Mouse (Mus musculus) forebrain, embryonic 16.5 days (tissue): ENCODE data around the gene Cxcl1. TPM values are rescaled to one million over a fixed set of nuclear protein-coding genes. Genes with fewer than 3 reads are reported as not detected.

Experiments
- ATAC-seq: fragments of 200-750 bp; cut with Nextera tagmentation; 2 replicates; pipeline ENCODE4 v1.8.0; 2017; ENCODE audit warnings: mild to moderate bottlenecking, moderate library complexity
- H3K27ac ChIP-seq: fragments of 300-500 bp; sonication (generic); 2 replicates; pipeline ENCODE4 v1.5.1; 2014; ENCODE audit warnings: low read length, control low read depth
- H3K27me3 ChIP-seq: fragments of 300-500 bp; sonication (generic); replicated peaks from 2 replicates; pipeline ENCODE4 v1.6.1; 2014; ENCODE audit warnings: low read length; ENCODE audit not compliant: control insufficient read depth, insufficient read depth
- H3K36me3 ChIP-seq: fragments of 300-500 bp; sonication (generic); 2 replicates; pipeline ENCODE4 v1.6.1; 2014; ENCODE audit not compliant: control insufficient read depth, insufficient read depth
- H3K4me1 ChIP-seq: fragments of 300-500 bp; sonication (generic); replicated peaks from 2 replicates; pipeline ENCODE4 v1.6.1; 2014; ENCODE audit warnings: low read length; ENCODE audit not compliant: control insufficient read depth, insufficient read depth
- H3K4me2 ChIP-seq: fragments of 300-500 bp; sonication (generic); 2 replicates; pipeline ENCODE4 v1.6.1; 2014; ENCODE audit warnings: mild to moderate bottlenecking, low read length, control low read depth
- H3K4me3 ChIP-seq: fragments of 300-500 bp; sonication (generic); replicated peaks from 2 replicates; pipeline ENCODE4 v1.5.1; 2014; ENCODE audit warnings: mild to moderate bottlenecking, low read length, control low read depth
- H3K9ac ChIP-seq: fragments of 300-500 bp; sonication (generic); replicated peaks from 2 replicates; pipeline ENCODE4 v1.6.1; 2014; ENCODE audit warnings: low read depth, low read length, control low read depth
- H3K9me3 ChIP-seq: fragments of 300-500 bp; sonication (generic); 2 replicates; pipeline ENCODE4 v1.6.1; 2016; ENCODE audit warnings: low read length; ENCODE audit not compliant: control insufficient read depth
- whole genome bisulfite sequencing: fragments of 180-500 bp; shearing (Covaris S2); extraction: QIAGEN DNeasy Blood & Tissue Kit; methylation state at CpG from one replicate; pipeline ENCODE4 v1.1.7; 2014; 5-methylcytosine and 5-hydroxymethylcytosine counted together
- polyA plus RNA-seq: library from polyadenylated mRNA; unstranded; fragments of >200 nt; fragmentation: Nextera tagmentation; extraction: Ambion mirVana; gene quantifications from 2 replicates; pipeline ENCODE4 v1.2.1, GENCODE M21; 2015

The Cxcl1 gene
- polyA plus RNA-seq, 1 experiment from 2014 or later: not detected

GRCm38 (mm10) chr5:90861876-90862375, 29.1 kb upstream of the Cxcl1 start:
- Histone ChIP-seq H3K27me3 (no peaks in the 10 kb centered on the region), H3K4me2 (no peak overlapping the region), H3K9ac (no peak overlapping the region), H3K27ac (no peak overlapping the region), H3K36me3 (no peaks in the 10 kb centered on the region), H3K4me1 (no peaks in the 10 kb centered on the region), H3K9me3 (no peaks in the 10 kb centered on the region), H3K4me3 (no peak overlapping the region)
- no peak for ATAC-seq
- WGBS: 90% methylated on average over 6 of the region's 6 CpGs

GRCm38 (mm10) chr5:90866770-90867169, 24.3 kb upstream of the Cxcl1 start:
- Histone ChIP-seq H3K9me3 (no peaks in the 10 kb centered on the region), H3K4me1 (no peaks in the 10 kb centered on the region), H3K9ac (no peak overlapping the region), H3K36me3 (no peaks in the 10 kb centered on the region), H3K4me2 (no peak overlapping the region), H3K27me3 (no peaks in the 10 kb centered on the region), H3K4me3 (no peak overlapping the region), H3K27ac (no peak overlapping the region)
- no peak for ATAC-seq

- WGBS: 82% methylated on average over 7 of the region's 7 CpGs
- Histone ChIP-seq H3K4me2 (no peak overlapping the region), H3K4me3 (no peak overlapping the region), H3K9ac (no peak overlapping the region), H3K27me3 (no peaks in the 10 kb centered on the region), H3K4me1 (no peaks in the 10 kb centered on the region), H3K9me3 (no peaks in the 10 kb centered on the region), H3K36me3 (no peaks in the 10 kb centered on the region), H3K27ac (no peak overlapping the region)
- no peak for ATAC-seq
These were observed 18.7 kb upstream of the Cxcl1 start for GRCm38 (mm10) chr5:90872377-90872776.

GRCm38 (mm10) chr5:90876045-90876444, 15.0 kb upstream of the Cxcl1 start:
- no peak for ATAC-seq
- no peaks in the 10 kb centered on the region for H3K4me1 ChIP-seq
- H3K36me3 ChIP-seq: no peaks in the 10 kb centered on the region
- H3K4me2 ChIP-seq: no peak overlapping the region
- H3K4me3 ChIP-seq: no peak overlapping the region
- H3K27ac ChIP-seq: no peak overlapping the region
- 79% methylated on average over 4 of the region's 4 CpGs for WGBS
- no peaks in the 10 kb centered on the region for H3K9me3 ChIP-seq
- H3K27me3 ChIP-seq: no peaks in the 10 kb centered on the region
- no peak overlapping the region for H3K9ac ChIP-seq

- Histone ChIP-seq H3K36me3 (no peaks in the 10 kb centered on the region), H3K4me3 (no peak overlapping the region), H3K9me3 (no peaks in the 10 kb centered on the region), H3K4me2 (no peak overlapping the region), H3K27ac (no peak overlapping the region), H3K4me1 (no peaks in the 10 kb centered on the region), H3K9ac (no peak overlapping the region), H3K27me3 (no peaks in the 10 kb centered on the region)
- ATAC-seq: no peak
- WGBS: 86% methylated on average over 8 of the region's 8 CpGs
These were observed 14.4 kb upstream of the Cxcl1 start for GRCm38 (mm10) chr5:90876471-90877172.

- H3K4me1 ChIP-seq: no peaks in the 10 kb centered on the region
- no peak for ATAC-seq
- H3K27me3 ChIP-seq: no peaks in the 10 kb centered on the region
- no peak overlapping the region for H3K27ac ChIP-seq
- no peaks in the 10 kb centered on the region for H3K36me3 ChIP-seq
- no peaks in the 10 kb centered on the region for H3K9me3 ChIP-seq
- no peak overlapping the region for H3K4me2 ChIP-seq
- H3K9ac ChIP-seq: no peak overlapping the region
- no peak overlapping the region for H3K4me3 ChIP-seq
These were observed 13.9 kb upstream of the Cxcl1 start for GRCm38 (mm10) chr5:90877173-90877512.

GRCm38 (mm10) chr5:90879307-90880014, 11.6 kb upstream of the Cxcl1 start:
- 77% methylated on average over 3 of the region's 3 CpGs for WGBS
- H3K9me3 ChIP-seq: no peaks in the 10 kb centered on the region
- ATAC-seq: no peak
- H3K4me3 ChIP-seq: no peak overlapping the region
- no peak overlapping the region for H3K27ac ChIP-seq
- no peak overlapping the region for H3K9ac ChIP-seq
- H3K4me2 ChIP-seq: no peak overlapping the region
- H3K36me3 ChIP-seq: no peaks in the 10 kb centered on the region
- H3K4me1 ChIP-seq: no peaks in the 10 kb centered on the region
- H3K27me3 ChIP-seq: no peaks in the 10 kb centered on the region

- H3K27me3 ChIP-seq: no peaks in the 10 kb centered on the region
- no peaks in the 10 kb centered on the region for H3K36me3 ChIP-seq
- no peak overlapping the region for H3K27ac ChIP-seq
- no peaks in the 10 kb centered on the region for H3K4me1 ChIP-seq
- no peak overlapping the region for H3K9ac ChIP-seq
- ATAC-seq: no peak
- no peak overlapping the region for H3K4me3 ChIP-seq
- H3K9me3 ChIP-seq: no peaks in the 10 kb centered on the region
- WGBS: 76% methylated on average over 7 of the region's 7 CpGs
- no peak overlapping the region for H3K4me2 ChIP-seq
These were observed 10.6 kb upstream of the Cxcl1 start for GRCm38 (mm10) chr5:90880335-90880850.

- Histone ChIP-seq H3K36me3 (no peaks in the 10 kb centered on the region), H3K27ac (no peak overlapping the region), H3K9me3 (no peaks in the 10 kb centered on the region), H3K4me3 (no peak overlapping the region), H3K27me3 (no peaks in the 10 kb centered on the region), H3K4me1 (no peaks in the 10 kb centered on the region), H3K9ac (no peak overlapping the region), H3K4me2 (no peak overlapping the region)
- WGBS: 90% methylated on average over 4 of the region's 4 CpGs
- no peak for ATAC-seq
These were observed 10.0 kb upstream of the Cxcl1 start for GRCm38 (mm10) chr5:90881021-90881420.
